Mouse (Mus musculus) urinary bladder, postnatal 36 days (tissue): ENCODE measurements around the gene Rbm48.

ENCODE experiments used
- DNase-seq, 2 experiments: peaks; one replicate each; pipeline ENCODE4 v3.0.0; 2022; ENCODE audit warnings: low spot score in 2 of 2, mixed read lengths in 1 of 2

The Rbm48 gene

GRCm38 (mm10) chr5:3551481-3551880, 44.9 kb downstream of the Rbm48 start:
- DNase-seq, result no peak

GRCm38 (mm10) chr5:3546226-3546625, 50.2 kb downstream of the Rbm48 start:
- no peak for DNase-seq

GRCm38 (mm10) chr5:3544480-3544769, 52.0 kb downstream of the Rbm48 start:
- no peak for DNase-seq

GRCm38 (mm10) chr5:3543629-3544479, 52.5 kb downstream of the Rbm48 start, which contains the start of gene Fam133b:
Fam133b (plus strand) TSS chr5:3543833.
- DNase-seq, result peak; percentile 95 to 96

GRCm38 (mm10) chr5:3541871-3542270, 54.5 kb downstream of the Rbm48 start:
- DNase-seq, result no peak

- DNase-seq, result no peak
Observed at GRCm38 (mm10) chr5:3538505-3539472, 57.6 kb downstream of the Rbm48 start.

- DNase-seq, result no peak
Observed at GRCm38 (mm10) chr5:3536592-3537212, 59.7 kb downstream of the Rbm48 start.
